In genomic region chr7:142636178-142636577, GRCm38 (mm10) we compare ENCODE assay signal across 20 mouse cellular contexts. TPM values are rescaled to one million over a fixed set of nuclear protein-coding genes. Genes with fewer than 3 reads are reported as not detected.
"Had no signal": no experiment of that assay in that cellular context is flagged by ENCODE, and none has a peak within 500 bp of the region (broad histone marks: within the 10 kb centered on the region; RNA-seq: fewer than 3 reads in every experiment).

No protein-coding gene starts in this region.

- H3K27ac ChIP-seq: left cerebral cortex, adult 2 months; limb, embryonic 15.5 days; liver, embryonic 12.5 days; midbrain, embryonic 10.5 days; neural tube, embryonic 15.5 days; stomach, embryonic 15.5 days had no signal

- H3K9me3 ChIP-seq: limb, embryonic 15.5 days; liver, embryonic 12.5 days; midbrain, embryonic 10.5 days; neural tube, embryonic 15.5 days; stomach, embryonic 15.5 days had no signal

- H3K27me3 ChIP-seq: limb, embryonic 15.5 days; neural tube, embryonic 15.5 days; stomach, embryonic 15.5 days had no signal

- H3K9ac ChIP-seq: limb, embryonic 15.5 days; liver, embryonic 12.5 days; lung, embryonic 14.5 days; neural tube, embryonic 15.5 days; stomach, embryonic 15.5 days had no signal

- H3K4me1 ChIP-seq: neural tube, embryonic 15.5 days had no signal

- H3K4me3 ChIP-seq: left cerebral cortex, adult 2 months; limb, embryonic 15.5 days; liver, embryonic 12.5 days; midbrain, embryonic 10.5 days; myocyte; neural tube, embryonic 15.5 days; stomach, embryonic 15.5 days had no signal

- DNase-seq: kidney, postnatal 10 days; kidney, postnatal 4 days; lung, embryonic 14.5 days; lung, postnatal 10 days; midbrain, embryonic 14.5 days; spleen, adult 18-20 months; thymus, adult 2 months; thymus, postnatal 25 days had no signal

- H3K4me2 ChIP-seq: limb, embryonic 15.5 days; liver, embryonic 12.5 days; lung, embryonic 14.5 days; neural tube, embryonic 15.5 days; stomach, embryonic 15.5 days had no signal

- H3K36me3 ChIP-seq: limb, embryonic 15.5 days; liver, embryonic 12.5 days; midbrain, embryonic 10.5 days; neural tube, embryonic 15.5 days; stomach, embryonic 15.5 days had no signal

- ATAC-seq: liver, embryonic 12.5 days had no signal

RNA-seq across cellular contexts. Expression of gene Igf2, which starts 30.4 kb away (rescaled TPM):
- total RNA-seq: megakaryocyte, adult 5-6 weeks had no signal

RNA-seq across cellular contexts. Expression of gene Gm49394, which starts 33.6 kb away (rescaled TPM):
- total RNA-seq: megakaryocyte, adult 5-6 weeks had no signal
- polyA plus RNA-seq: limb, embryonic 11.5 days; liver, embryonic 12.5 days; liver, embryonic 16.5 days; lung, embryonic 14.5 days; midbrain, embryonic 10.5 days; midbrain, embryonic 14.5 days; neural tube, embryonic 11.5 days; neural tube, embryonic 15.5 days; urinary bladder, adult 2 months had no signal
